Comparison of ENCODE assay signal across 7 mouse cellular contexts in the genomic region with DNA sequence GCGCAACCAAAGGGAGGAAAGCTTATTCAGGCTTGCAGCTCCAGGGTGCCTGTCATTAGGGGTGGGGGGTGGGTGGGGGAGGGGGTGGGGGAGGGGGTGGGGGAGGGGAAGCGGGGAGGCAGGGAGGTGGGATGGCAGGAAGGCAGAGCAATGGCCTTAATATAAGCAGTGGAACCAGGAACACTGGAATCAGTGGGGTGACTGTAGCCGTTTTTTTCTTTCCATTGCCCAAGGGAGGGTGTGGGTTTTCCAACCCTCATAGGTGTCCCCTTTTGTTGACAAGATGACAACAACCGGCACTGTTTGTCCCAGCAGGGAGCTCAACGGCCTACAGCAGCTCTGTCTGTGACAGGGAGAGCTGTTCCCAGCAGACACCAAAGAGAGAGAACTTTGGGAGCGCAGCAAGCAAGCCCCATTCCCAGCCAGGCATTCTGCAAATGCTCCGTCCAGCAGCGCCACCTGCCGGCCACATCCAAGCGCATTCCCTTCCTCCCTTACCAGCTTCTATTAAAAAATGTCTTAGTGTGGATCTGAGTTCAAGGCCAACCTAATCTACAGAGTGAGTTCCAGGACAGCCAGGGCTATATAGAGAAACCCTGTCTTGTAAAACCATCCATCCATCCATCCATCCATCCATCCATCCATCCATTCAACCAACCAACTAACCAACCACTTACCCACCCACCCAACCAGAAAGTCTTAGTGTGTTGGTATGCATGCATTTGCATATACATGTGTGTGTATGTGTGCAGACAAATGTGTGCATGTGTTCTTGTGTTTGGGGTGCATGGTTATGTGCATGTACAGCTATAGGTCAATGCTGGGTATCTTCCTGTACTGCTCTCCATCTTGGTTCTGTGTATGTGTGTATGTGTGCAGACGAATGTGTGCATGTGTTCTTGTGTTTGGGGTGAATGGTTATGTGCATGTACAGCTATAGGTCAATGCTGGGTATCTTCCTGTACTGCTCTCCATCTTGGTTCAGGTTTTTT. TPM values are rescaled to one million over a fixed set of nuclear protein-coding genes. Genes with fewer than 3 reads are reported as not detected.
DNase-seq lines count a peak whose midpoint lies in the region; ATAC-seq lines count a peak whose summit lies in the region.

No protein-coding gene starts in this region.

- H3K9me3 ChIP-seq in embryonic facial prominence, embryonic 10.5 days, result no peaks in the 10 kb centered on the region
- H3K9me3 ChIP-seq in midbrain, embryonic 14.5 days (ENCODE audit: control insufficient read depth, low read length), result no peaks in the 10 kb centered on the region

- peak; percentile 95 for DNase-seq in adrenal gland, postnatal 10 days
- DNase-seq in embryonic facial prominence, embryonic 10.5 days (ENCODE audit: low spot score), result peak; percentile 91
- peak; percentile 94 for DNase-seq in heart, adult 11 months
- DNase-seq in kidney, adult 11 months, result peak; percentile 59
- peak; percentile 91 for DNase-seq in left cerebral cortex, postnatal 4 days
- DNase-seq in midbrain, embryonic 14.5 days, result peak; percentile 92
- peak; percentile 62 to 89 for DNase-seq in spleen, adult 18-20 months

- peak; percentile 71 for ATAC-seq in midbrain, embryonic 14.5 days (ENCODE audit: low FRiP score, low TSS enrichment)

- H3K4me2 ChIP-seq in midbrain, embryonic 14.5 days (ENCODE audit: low read length), result no peak overlapping the region

- H3K9ac ChIP-seq in midbrain, embryonic 14.5 days (replicated peaks; ENCODE audit: low read length), result no peak overlapping the region

- no peak overlapping the region for H3K27ac ChIP-seq in embryonic facial prominence, embryonic 10.5 days (replicated peaks)
- no peak overlapping the region for H3K27ac ChIP-seq in midbrain, embryonic 14.5 days (replicated peaks; ENCODE audit: low read depth, low read length)

- peaks cover 5% of the 10 kb centered on the region for H3K4me1 ChIP-seq in embryonic facial prominence, embryonic 10.5 days
- no peaks in the 10 kb centered on the region for H3K4me1 ChIP-seq in midbrain, embryonic 14.5 days (ENCODE audit: control insufficient read depth, insufficient read depth, low read length)

- H3K27me3 ChIP-seq in embryonic facial prominence, embryonic 10.5 days (replicated peaks; ENCODE audit: low read depth, poor library complexity, severe bottlenecking), result peaks cover 8% of the 10 kb centered on the region
- no peaks in the 10 kb centered on the region for H3K27me3 ChIP-seq in midbrain, embryonic 14.5 days (ENCODE audit: control insufficient read depth, insufficient read depth, low read length)

- intact Hi-C loops in left cerebral cortex, postnatal 4 days (cut with DNase I), result loop anchor here (5.0 kb wide), 1 partner anchor 70 kb away; no protein-coding TSS in a partner anchor

- 10% methylated on average over 11 of the region's 11 CpGs for WGBS in embryonic facial prominence, embryonic 10.5 days
- 12% methylated on average over 11 of the region's 11 CpGs for WGBS in midbrain, embryonic 14.5 days

- H3K36me3 ChIP-seq in embryonic facial prominence, embryonic 10.5 days (replicated peaks), result no peaks in the 10 kb centered on the region
- no peaks in the 10 kb centered on the region for H3K36me3 ChIP-seq in midbrain, embryonic 14.5 days (ENCODE audit: control insufficient read depth, insufficient read depth, low read length)

- H3K4me3 ChIP-seq in embryonic facial prominence, embryonic 10.5 days, result peak overlapping the region; percentile 6; the same call in 1 of the 2 replicates
- no peak overlapping the region for H3K4me3 ChIP-seq in midbrain, embryonic 14.5 days (replicated peaks; ENCODE audit: low read depth, low read length)

RNA-seq across cellular contexts. Expression of a gene that starts 17.5 kb away (rescaled TPM):
- not detected for total RNA-seq in adrenal gland, postnatal 10 days (2021)
- polyA plus RNA-seq in embryonic facial prominence, embryonic 10.5 days (2016; fragmentation: Nextera tagmentation; extraction: Ambion mirVana), result not detected in 2 replicates
- total RNA-seq in left cerebral cortex, postnatal 4 days (2021), result not detected
- 1.1 and 1.4 TPM in 2 replicates for polyA plus RNA-seq in midbrain, embryonic 14.5 days (2014; fragmentation: Nextera tagmentation; extraction: Ambion mirVana)

RNA-seq across cellular contexts. Expression of a gene that starts 26.9 kb away (rescaled TPM):
- total RNA-seq in adrenal gland, postnatal 10 days (2021), result under 1 TPM; 0.30 to 0.33 TPM
- 0.08 TPM in 1 of 2 replicates, not detected in the other for polyA plus RNA-seq in embryonic facial prominence, embryonic 10.5 days (2016; fragmentation: Nextera tagmentation; extraction: Ambion mirVana)
- total RNA-seq in left cerebral cortex, postnatal 4 days (2021), result not detected
- not detected in 2 replicates for polyA plus RNA-seq in midbrain, embryonic 14.5 days (2014; fragmentation: Nextera tagmentation; extraction: Ambion mirVana)
